Mouse (Mus musculus): ENCODE measurements around the gene Mylk4. TPM values are rescaled to one million over a fixed set of nuclear protein-coding genes. Genes with fewer than 3 reads are reported as not detected.

The Mylk4 gene
- 0.09 TPM in 1 of 2 replicates, not detected in the other for polyA plus RNA-seq (2014; fragmentation: Nextera tagmentation; extraction: Ambion mirVana)

- H3K27me3 ChIP-seq (ENCODE audit: insufficient read depth, low read length), result no peaks in the 10 kb centered on the region
- TF ChIP-seq CTCF (IDR thresholded peaks at IDR 0.05; ENCODE audit: low read depth), result no peak
- H3K4me1 ChIP-seq (ENCODE audit: insufficient read depth), result no peaks in the 10 kb centered on the region
- ATAC-seq (ENCODE audit: insufficient read depth), result no peak
- no peaks in the 10 kb centered on the region for H3K9me3 ChIP-seq (ENCODE audit: low read depth, low read length)
- H3K36me3 ChIP-seq (ENCODE audit: insufficient read depth), result no peaks in the 10 kb centered on the region
- H3K4me2 ChIP-seq, result no peak within 1 kb of the TSS
- H3K4me3 ChIP-seq (ENCODE audit: low read depth, low read length), result no peak within 1 kb of the TSS
- 74% methylated on average over 8 of the region's 8 CpGs for WGBS
- no peak for DNase-seq
- no peak within 1 kb of the TSS for H3K9ac ChIP-seq
- H3K27ac ChIP-seq (ENCODE audit: low read depth), result no peak within 1 kb of the TSS
These were observed at the start of gene Mylk4 for GRCm38 (mm10) chr13:32783816-32784215. TSS of gene Mylk4 (minus strand) at chr13:32783954.

GRCm38 (mm10) chr13:32833237-32833636, 49.5 kb upstream of the Mylk4 start:
- Histone ChIP-seq H3K4me1 (ENCODE audit: insufficient read depth) (no peaks in the 10 kb centered on the region), H3K27me3 (ENCODE audit: insufficient read depth, low read length) (no peaks in the 10 kb centered on the region), H3K9me3 (ENCODE audit: low read depth, low read length) (no peaks in the 10 kb centered on the region), H3K4me2 (no peak overlapping the region), H3K4me3 (ENCODE audit: low read depth, low read length) (no peak overlapping the region), H3K27ac (ENCODE audit: low read depth) (no peak overlapping the region), H3K9ac (no peak overlapping the region), H3K36me3 (ENCODE audit: insufficient read depth) (no peaks in the 10 kb centered on the region)
- ATAC-seq (ENCODE audit: insufficient read depth) (no peak), DNase-seq (no peak)
- WGBS, result 72% methylated on average over 6 of the region's 6 CpGs
- no peak for TF ChIP-seq CTCF (IDR thresholded peaks at IDR 0.05; ENCODE audit: low read depth)

GRCm38 (mm10) chr13:32832776-32833175, 49.0 kb upstream of the Mylk4 start:
- no peak overlapping the region for H3K27ac ChIP-seq (ENCODE audit: low read depth)
- no peak for TF ChIP-seq CTCF (IDR thresholded peaks at IDR 0.05; ENCODE audit: low read depth)
- 67% methylated on average over 3 of the region's 3 CpGs for WGBS
- no peaks in the 10 kb centered on the region for H3K4me1 ChIP-seq (ENCODE audit: insufficient read depth)
- no peak for DNase-seq
- ATAC-seq (ENCODE audit: insufficient read depth), result no peak
- no peaks in the 10 kb centered on the region for H3K27me3 ChIP-seq (ENCODE audit: insufficient read depth, low read length)
- no peak overlapping the region for H3K9ac ChIP-seq
- H3K4me2 ChIP-seq, result no peak overlapping the region
- no peak overlapping the region for H3K4me3 ChIP-seq (ENCODE audit: low read depth, low read length)
- no peaks in the 10 kb centered on the region for H3K9me3 ChIP-seq (ENCODE audit: low read depth, low read length)
- no peaks in the 10 kb centered on the region for H3K36me3 ChIP-seq (ENCODE audit: insufficient read depth)

GRCm38 (mm10) chr13:32831505-32832273, 47.9 kb upstream of the Mylk4 start:
- H3K4me3 ChIP-seq (ENCODE audit: low read depth, low read length), result no peak overlapping the region
- no peak for DNase-seq
- no peak for ATAC-seq (ENCODE audit: insufficient read depth)
- TF ChIP-seq CTCF (IDR thresholded peaks at IDR 0.05; ENCODE audit: low read depth), result no peak
- no peak overlapping the region for H3K4me2 ChIP-seq
- no peaks in the 10 kb centered on the region for H3K36me3 ChIP-seq (ENCODE audit: insufficient read depth)
- no peaks in the 10 kb centered on the region for H3K27me3 ChIP-seq (ENCODE audit: insufficient read depth, low read length)
- no peak overlapping the region for H3K27ac ChIP-seq (ENCODE audit: low read depth)
- no peaks in the 10 kb centered on the region for H3K4me1 ChIP-seq (ENCODE audit: insufficient read depth)
- H3K9me3 ChIP-seq (ENCODE audit: low read depth, low read length), result no peaks in the 10 kb centered on the region
- whole genome bisulfite sequencing, result 64% methylated on average over 3 of the region's 3 CpGs
- H3K9ac ChIP-seq, result no peak overlapping the region

GRCm38 (mm10) chr13:32828886-32829285, 45.1 kb upstream of the Mylk4 start:
- H3K9ac ChIP-seq, result no peak overlapping the region
- H3K27me3 ChIP-seq (ENCODE audit: insufficient read depth, low read length), result no peaks in the 10 kb centered on the region
- H3K36me3 ChIP-seq (ENCODE audit: insufficient read depth), result no peaks in the 10 kb centered on the region
- TF ChIP-seq CTCF (IDR thresholded peaks at IDR 0.05; ENCODE audit: low read depth), result no peak
- ATAC-seq (ENCODE audit: insufficient read depth) (no peak), DNase-seq (no peak)
- no peak overlapping the region for H3K4me3 ChIP-seq (ENCODE audit: low read depth, low read length)
- H3K9me3 ChIP-seq (ENCODE audit: low read depth, low read length), result no peaks in the 10 kb centered on the region
- no peak overlapping the region for H3K4me2 ChIP-seq
- H3K27ac ChIP-seq (ENCODE audit: low read depth), result no peak overlapping the region
- no peaks in the 10 kb centered on the region for H3K4me1 ChIP-seq (ENCODE audit: insufficient read depth)
- 52% methylated on average over 4 of the region's 4 CpGs for WGBS

GRCm38 (mm10) chr13:32827951-32828350, 44.2 kb upstream of the Mylk4 start:
- DNase-seq, result peak; percentile 64

GRCm38 (mm10) chr13:32827111-32827822, 43.5 kb upstream of the Mylk4 start:
- H3K27ac ChIP-seq (ENCODE audit: low read depth), result no peak overlapping the region
- ATAC-seq (ENCODE audit: insufficient read depth) (no peak), DNase-seq (no peak)
- H3K4me1 ChIP-seq (ENCODE audit: insufficient read depth), result no peaks in the 10 kb centered on the region
- H3K9ac ChIP-seq, result no peak overlapping the region
- TF ChIP-seq CTCF (IDR thresholded peaks at IDR 0.05; ENCODE audit: low read depth), result peak; percentile 23; the same call in 1 of the 2 replicates
- no peak overlapping the region for H3K4me2 ChIP-seq
- no peak overlapping the region for H3K4me3 ChIP-seq (ENCODE audit: low read depth, low read length)
- H3K9me3 ChIP-seq (ENCODE audit: low read depth, low read length), result no peaks in the 10 kb centered on the region
- 69% methylated on average over 3 of the region's 3 CpGs for WGBS
- H3K36me3 ChIP-seq (ENCODE audit: insufficient read depth), result no peaks in the 10 kb centered on the region
- H3K27me3 ChIP-seq (ENCODE audit: insufficient read depth, low read length), result no peaks in the 10 kb centered on the region

More at GRCm38 (mm10) chr13:32827951-32828350, 44.2 kb upstream of the Mylk4 start:
- ATAC-seq (ENCODE audit: insufficient read depth), result no peak; the same call in 1 of the 2 replicates
- no peak overlapping the region for H3K4me3 ChIP-seq (ENCODE audit: low read depth, low read length)
- H3K36me3 ChIP-seq (ENCODE audit: insufficient read depth), result no peaks in the 10 kb centered on the region
- no peaks in the 10 kb centered on the region for H3K4me1 ChIP-seq (ENCODE audit: insufficient read depth)
- H3K27ac ChIP-seq (ENCODE audit: low read depth), result no peak overlapping the region
- H3K9ac ChIP-seq, result no peak overlapping the region
- no peaks in the 10 kb centered on the region for H3K27me3 ChIP-seq (ENCODE audit: insufficient read depth, low read length)
- peak; percentile 75 for TF ChIP-seq CTCF (IDR thresholded peaks at IDR 0.05; ENCODE audit: low read depth)
- no peaks in the 10 kb centered on the region for H3K9me3 ChIP-seq (ENCODE audit: low read depth, low read length)
- WGBS, result 60% methylated on average over 4 of the region's 4 CpGs
- no peak overlapping the region for H3K4me2 ChIP-seq

All from lung, embryonic 14.5 days (tissue).